Mouse (Mus musculus) embryonic facial prominence, embryonic 10.5 days (tissue): ENCODE measurements around the gene Ednrb. TPM values are rescaled to one million over a fixed set of nuclear protein-coding genes. Genes with fewer than 3 reads are reported as not detected.

Experiments used
- DNase-seq: peaks from one replicate; pipeline ENCODE4 v3.0.0-alpha.2; 2017; ENCODE audit warnings: low spot score
- H3K27ac ChIP-seq: fragments of 300-500 bp; sonication (generic); replicated peaks from 2 replicates; pipeline ENCODE4 v1.5.1; 2016; ENCODE audit warnings: mild to moderate bottlenecking
- H3K27me3 ChIP-seq: fragments of 300-500 bp; sonication (generic); replicated peaks from 2 replicates; pipeline ENCODE4 v1.6.1; 2016; ENCODE audit warnings: low read depth, mild to moderate bottlenecking; ENCODE audit not compliant: poor library complexity, severe bottlenecking
- H3K36me3 ChIP-seq: fragments of 300-500 bp; sonication (generic); replicated peaks from 2 replicates; pipeline ENCODE4 v1.6.1; 2016; ENCODE audit warnings: mild to moderate bottlenecking, moderate library complexity
- H3K4me1 ChIP-seq: fragments of 300-500 bp; sonication (generic); 2 replicates; pipeline ENCODE4 v1.6.1; 2016
- H3K4me3 ChIP-seq: fragments of 300-500 bp; sonication (generic); 2 replicates; pipeline ENCODE4 v1.5.1; 2016; ENCODE audit warnings: mild to moderate bottlenecking, moderate library complexity
- H3K9me3 ChIP-seq: fragments of 300-500 bp; sonication (generic); 2 replicates; pipeline ENCODE4 v1.6.1; 2016; ENCODE audit warnings: mild to moderate bottlenecking
- WGBS: fragments of 180-500 bp; shearing (Covaris S2); methylation state at CpG from one replicate; pipeline ENCODE4 v1.1.7; 2016; 5-methylcytosine and 5-hydroxymethylcytosine counted together
- polyA plus RNA-seq: library from polyadenylated mRNA; unstranded; fragments of >200 nt; fragmentation: Nextera tagmentation; extraction: Ambion mirVana; gene quantifications from 2 replicates; pipeline ENCODE4 v1.2.1, GENCODE M21; 2016

Ednrb gene
- polyA plus RNA-seq, 1 experiment from 2014 or later, result 21.1 TPM

- Histone ChIP-seq H3K36me3 (no peaks in the 10 kb centered on the region), H3K9me3 (no peaks in the 10 kb centered on the region), H3K4me1 (peaks cover 24% of the 10 kb centered on the region), H3K27ac (peak overlapping the region; percentile 81), H3K27me3 (peaks cover 42% of the 10 kb centered on the region), H3K4me3 (peak overlapping the region; percentile 70)
- DNase-seq, result peak; percentile 63
- under 1% methylated on average over 30 of the region's 30 CpGs for WGBS
These were observed 716 bp downstream of the Ednrb start for GRCm38 (mm10) chr14:103843371-103844001.

- Histone ChIP-seq H3K4me3 (peak overlapping the region; percentile 70), H3K4me1 (peaks cover 24% of the 10 kb centered on the region), H3K36me3 (no peaks in the 10 kb centered on the region), H3K9me3 (no peaks in the 10 kb centered on the region), H3K27me3 (peaks cover 42% of the 10 kb centered on the region), H3K27ac (peak overlapping the region; percentile 81)
- no peak for DNase-seq
- WGBS, result 7% methylated on average over 16 of the region's 16 CpGs
These were observed 1.3 kb downstream of the Ednrb start for GRCm38 (mm10) chr14:103842896-103843295.

GRCm38 (mm10) chr14:103840436-103840835, 3.8 kb downstream of the Ednrb start:
- 87% methylated on average over 2 of the region's 2 CpGs for WGBS
- H3K27me3 ChIP-seq, result peaks cover 35% of the 10 kb centered on the region
- H3K27ac ChIP-seq, result no peak overlapping the region
- no peak overlapping the region for H3K4me3 ChIP-seq
- no peaks in the 10 kb centered on the region for H3K9me3 ChIP-seq
- no peaks in the 10 kb centered on the region for H3K36me3 ChIP-seq
- DNase-seq, result no peak
- peaks cover 24% of the 10 kb centered on the region for H3K4me1 ChIP-seq

- Histone ChIP-seq H3K4me3 (no peak overlapping the region), H3K27ac (no peak overlapping the region), H3K9me3 (no peaks in the 10 kb centered on the region), H3K27me3 (peaks cover 20% of the 10 kb centered on the region), H3K4me1 (peaks cover 18% of the 10 kb centered on the region), H3K36me3 (no peaks in the 10 kb centered on the region)
- 92% methylated on average over 5 of the region's 5 CpGs for WGBS
- no peak for DNase-seq
These were observed 5.3 kb downstream of the Ednrb start for GRCm38 (mm10) chr14:103838887-103839286.

- 52% methylated on average over 7 of the region's 7 CpGs for WGBS
- Histone ChIP-seq H3K27ac (no peak overlapping the region), H3K9me3 (no peaks in the 10 kb centered on the region), H3K4me1 (peaks cover 6% of the 10 kb centered on the region), H3K4me3 (no peak overlapping the region), H3K36me3 (no peaks in the 10 kb centered on the region), H3K27me3 (no peaks in the 10 kb centered on the region)
- no peak for DNase-seq
These were observed 9.6 kb downstream of the Ednrb start for GRCm38 (mm10) chr14:103834589-103834988.

- H3K36me3 ChIP-seq, result no peaks in the 10 kb centered on the region
- 67% methylated on average over 3 of the region's 3 CpGs for WGBS
These were observed 10.1 kb downstream of the Ednrb start for GRCm38 (mm10) chr14:103834147-103834546.

GRCm38 (mm10) chr14:103832472-103832871, 11.7 kb downstream of the Ednrb start:
- no peaks in the 10 kb centered on the region for H3K27me3 ChIP-seq
- H3K9me3 ChIP-seq, result no peaks in the 10 kb centered on the region
- no peak overlapping the region for H3K4me3 ChIP-seq
- H3K27ac ChIP-seq, result no peak overlapping the region
- DNase-seq, result no peak
- 92% methylated on average over 4 of the region's 4 CpGs for whole genome bisulfite sequencing
- no peaks in the 10 kb centered on the region for H3K36me3 ChIP-seq
- H3K4me1 ChIP-seq, result peaks cover 6% of the 10 kb centered on the region

More at GRCm38 (mm10) chr14:103834147-103834546, 10.1 kb downstream of the Ednrb start:
- H3K27me3 ChIP-seq, result no peaks in the 10 kb centered on the region
- DNase-seq, result no peak
- no peak overlapping the region for H3K4me3 ChIP-seq
- no peaks in the 10 kb centered on the region for H3K9me3 ChIP-seq
- no peak overlapping the region for H3K27ac ChIP-seq
- peaks cover 6% of the 10 kb centered on the region for H3K4me1 ChIP-seq

GRCm38 (mm10) chr14:103831007-103831406, 13.2 kb downstream of the Ednrb start:
- DNase-seq, result no peak
- Histone ChIP-seq H3K4me1 (peaks cover 6% of the 10 kb centered on the region), H3K27ac (no peak overlapping the region), H3K9me3 (no peaks in the 10 kb centered on the region), H3K27me3 (no peaks in the 10 kb centered on the region), H3K4me3 (no peak overlapping the region), H3K36me3 (no peaks in the 10 kb centered on the region)
- 88% methylated on average over 5 of the region's 5 CpGs for WGBS

- peaks cover 10% of the 10 kb centered on the region for H3K4me1 ChIP-seq
- DNase-seq, result no peak
- H3K27me3 ChIP-seq, result no peaks in the 10 kb centered on the region
- no peak overlapping the region for H3K4me3 ChIP-seq
- H3K36me3 ChIP-seq, result no peaks in the 10 kb centered on the region
- no peak overlapping the region for H3K27ac ChIP-seq
- WGBS, result 89% methylated on average over 9 of the region's 9 CpGs
- H3K9me3 ChIP-seq, result no peaks in the 10 kb centered on the region
These were observed 17.9 kb downstream of the Ednrb start for GRCm38 (mm10) chr14:103826343-103826742.

- H3K36me3 ChIP-seq, result no peaks in the 10 kb centered on the region
- H3K9me3 ChIP-seq, result no peaks in the 10 kb centered on the region
- H3K27me3 ChIP-seq, result no peaks in the 10 kb centered on the region
- no peak for DNase-seq
- no peak overlapping the region for H3K27ac ChIP-seq
- no peak overlapping the region for H3K4me3 ChIP-seq
- peaks cover 10% of the 10 kb centered on the region for H3K4me1 ChIP-seq
- WGBS, result 94% methylated on average over 5 of the region's 5 CpGs
These were observed 18.3 kb downstream of the Ednrb start for GRCm38 (mm10) chr14:103825934-103826333.

GRCm38 (mm10) chr14:103823501-103823900, 20.7 kb downstream of the Ednrb start:
- Histone ChIP-seq H3K4me1 (peaks cover 10% of the 10 kb centered on the region), H3K27ac (no peak overlapping the region), H3K9me3 (no peaks in the 10 kb centered on the region), H3K27me3 (no peaks in the 10 kb centered on the region), H3K36me3 (no peaks in the 10 kb centered on the region), H3K4me3 (no peak overlapping the region)
- WGBS, result 68% methylated on average over 7 of the region's 7 CpGs
- no peak for DNase-seq

- no peaks in the 10 kb centered on the region for H3K9me3 ChIP-seq
- H3K27me3 ChIP-seq, result no peaks in the 10 kb centered on the region
- no peak for DNase-seq
- peaks cover 10% of the 10 kb centered on the region for H3K4me1 ChIP-seq
- no peaks in the 10 kb centered on the region for H3K36me3 ChIP-seq
- H3K27ac ChIP-seq, result no peak overlapping the region
- 72% methylated on average over 1 of the region's 1 CpGs for WGBS
- no peak overlapping the region for H3K4me3 ChIP-seq
These were observed 21.6 kb downstream of the Ednrb start for GRCm38 (mm10) chr14:103822590-103822989.

- DNase-seq, result no peak
- H3K4me3 ChIP-seq, result no peak overlapping the region
- H3K9me3 ChIP-seq, result no peaks in the 10 kb centered on the region
- H3K27ac ChIP-seq, result no peak overlapping the region
- H3K27me3 ChIP-seq, result no peaks in the 10 kb centered on the region
- H3K4me1 ChIP-seq, result peaks cover 12% of the 10 kb centered on the region
- H3K36me3 ChIP-seq, result no peaks in the 10 kb centered on the region
- WGBS, result 87% methylated on average over 25 of the region's 25 CpGs
These were observed 27.4 kb downstream of the Ednrb start for GRCm38 (mm10) chr14:103816637-103817308.
